Mouse (Mus musculus): ENCODE data around the gene Sh3bp5l. TPM values are rescaled to one million over a fixed set of nuclear protein-coding genes. Genes with fewer than 3 reads are reported as not detected.
"Not testable (repeated sequence)": the region's sequence is repeated elsewhere in the genome, so short reads cannot be mapped to it uniquely, and the experiment has no call there.

Sh3bp5l gene
- total RNA-seq, 2 experiments from 2014 or later = 28.0 to 30.3 TPM

- DNase-seq = peak; percentile 97
These were observed 7.5 kb upstream of the Sh3bp5l start for GRCm38 (mm10) chr11:58322824-58323569.

GRCm38 (mm10) chr11:58323570-58324340 is 6.8 kb upstream of the Sh3bp5l start:
- no peak for DNase-seq

GRCm38 (mm10) chr11:58324614-58325229 is 5.8 kb upstream of the Sh3bp5l start:
- DNase-seq = no peak

GRCm38 (mm10) chr11:58326781-58327180 is 3.7 kb upstream of the Sh3bp5l start:
- no peak for DNase-seq

- no peak for DNase-seq
These were observed 633 bp upstream of the Sh3bp5l start for GRCm38 (mm10) chr11:58329906-58330275.

- DNase-seq = no peak
These were observed 598 bp downstream of the Sh3bp5l start for GRCm38 (mm10) chr11:58331149-58331495.

- DNase-seq = no peak
These were observed 1.0 kb downstream of the Sh3bp5l start for GRCm38 (mm10) chr11:58331546-58331945.

GRCm38 (mm10) chr11:58334746-58335145 is 4.2 kb downstream of the Sh3bp5l start:
- no peak for DNase-seq

GRCm38 (mm10) chr11:58346745-58347144 is 16.2 kb downstream of the Sh3bp5l start:
- no peak for DNase-seq

- no peak for DNase-seq
These were observed 20.1 kb downstream of the Sh3bp5l start for GRCm38 (mm10) chr11:58350628-58351027.

GRCm38 (mm10) chr11:58351179-58351578 is 20.7 kb downstream of the Sh3bp5l start:
- no peak for DNase-seq

- DNase-seq = no peak
These were observed 22.4 kb downstream of the Sh3bp5l start for GRCm38 (mm10) chr11:58352681-58353548.

- no peak for DNase-seq
These were observed 23.2 kb downstream of the Sh3bp5l start for GRCm38 (mm10) chr11:58353709-58354108.

GRCm38 (mm10) chr11:58354476-58354875 is 24.0 kb downstream of the Sh3bp5l start:
- DNase-seq = no peak

GRCm38 (mm10) chr11:58354927-58355326 is 24.4 kb downstream of the Sh3bp5l start:
- DNase-seq = no peak

GRCm38 (mm10) chr11:58357042-58357441 is 26.5 kb downstream of the Sh3bp5l start:
- DNase-seq = no peak

- no peak for DNase-seq
These were observed 27.5 kb downstream of the Sh3bp5l start for GRCm38 (mm10) chr11:58357844-58358534.

GRCm38 (mm10) chr11:58362562-58362961 is 32.0 kb downstream of the Sh3bp5l start:
- DNase-seq = not testable (repeated sequence)

GRCm38 (mm10) chr11:58364454-58364853 is 33.9 kb downstream of the Sh3bp5l start:
- DNase-seq = no peak

GRCm38 (mm10) chr11:58366191-58366590 is 35.7 kb downstream of the Sh3bp5l start:
- not testable (repeated sequence) for DNase-seq

GRCm38 (mm10) chr11:58377273-58377672 is 46.7 kb downstream of the Sh3bp5l start:
- DNase-seq = no peak

- no peak for DNase-seq
These were observed 47.2 kb downstream of the Sh3bp5l start for GRCm38 (mm10) chr11:58377686-58378085.

Data from gastrocnemius, postnatal 10 days (tissue).